Mouse (Mus musculus) gastrocnemius, adult 2 months (tissue): Measurements from ENCODE around the gene Tenm3. TPM values are rescaled to one million over a fixed set of nuclear protein-coding genes. Genes with fewer than 3 reads are reported as not detected.

Experiments used
- DNase-seq: peaks from one replicate; pipeline ENCODE4 v3.0.0; 2022
- H3K27ac ChIP-seq: fragments of 200-600 bp; 2 replicates; pipeline ENCODE4 v1.8.1; 2022; ENCODE audit warnings: mild to moderate bottlenecking
- H3K4me3 ChIP-seq: fragments of 200-600 bp; 2 replicates; pipeline ENCODE4 v1.8.1; 2022; ENCODE audit warnings: mild to moderate bottlenecking, moderate library complexity
- CTCF ChIP-seq: fragments of 200-600 bp; IDR thresholded peaks from 2 replicates; pipeline ENCODE4 v1.8.1; 2022; ENCODE audit warnings: antibody characterized with exemption, mild to moderate bottlenecking, moderate library complexity
- intact Hi-C: fragments of 180-260 bp; cut with DNase I; formaldehyde crosslinking; loops from one replicate; pipeline ENCODE4 v1.15.1; 2025
- total RNA-seq, 2 experiments: library from RNA; stranded (reverse); gene quantifications; 2 replicates each; pipeline ENCODE4 v1.2.3; 2021

Tenm3 gene
- total RNA-seq, 2 experiments from 2014 or later: 10.0 to 13.7 TPM

DNA sequence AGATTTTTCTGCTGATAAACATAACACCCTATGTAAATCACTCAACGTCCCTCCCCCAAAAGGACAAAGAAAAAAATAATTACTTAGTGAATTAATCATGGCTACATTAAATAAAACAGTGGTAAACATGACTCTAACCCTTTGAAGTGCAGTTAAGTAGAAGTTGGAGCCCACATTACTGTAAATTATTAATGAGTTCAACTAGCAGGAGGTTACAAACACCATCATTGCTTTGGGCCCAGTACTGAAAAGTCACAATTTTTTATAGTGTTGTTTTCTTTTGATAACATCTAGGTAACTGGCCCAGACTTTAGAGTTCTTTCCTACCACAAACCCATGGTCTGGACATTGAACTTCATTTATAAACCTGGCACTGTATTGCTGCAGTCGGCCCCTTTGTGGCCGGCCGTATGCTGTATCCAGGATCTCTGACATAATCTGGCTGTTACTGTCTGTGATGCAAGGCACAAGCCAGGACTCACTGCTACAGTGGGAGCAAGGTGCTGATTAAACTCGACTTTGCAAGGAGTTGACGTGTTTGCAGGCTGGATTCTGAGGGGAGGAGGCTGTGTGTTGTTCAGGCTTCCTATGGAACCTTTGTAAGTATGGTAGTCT is 602.7 kb downstream of the Tenm3 start:
- no peak for TF ChIP-seq CTCF
- Histone ChIP-seq H3K4me3 (no peak overlapping the region), H3K27ac (no peak overlapping the region)
- intact Hi-C loops: no loop called here
- no peak for DNase-seq

DNA sequence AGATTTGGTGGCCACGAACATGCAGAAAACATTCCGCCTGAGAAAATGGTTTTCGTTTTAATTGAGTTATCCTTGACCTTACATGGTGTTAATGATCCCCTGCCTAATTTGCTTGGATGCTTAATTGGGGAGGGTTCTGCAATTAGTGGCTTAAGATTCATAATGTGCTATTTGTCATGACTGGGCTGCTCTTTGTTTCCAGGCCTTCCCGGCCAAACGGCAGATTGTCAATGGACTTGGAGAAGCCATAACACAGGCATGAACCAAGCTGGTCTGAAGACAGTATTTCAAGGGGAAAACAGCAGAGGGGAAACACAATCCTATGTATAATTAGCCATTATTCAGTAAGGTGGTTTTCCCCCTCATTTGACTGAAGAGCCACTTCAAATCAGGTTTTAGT is 606.8 kb downstream of the Tenm3 start:
- Histone ChIP-seq H3K4me3 (no peak overlapping the region), H3K27ac (no peak overlapping the region)
- intact Hi-C loops: no loop called here
- no peak for TF ChIP-seq CTCF
- no peak for DNase-seq

DNA sequence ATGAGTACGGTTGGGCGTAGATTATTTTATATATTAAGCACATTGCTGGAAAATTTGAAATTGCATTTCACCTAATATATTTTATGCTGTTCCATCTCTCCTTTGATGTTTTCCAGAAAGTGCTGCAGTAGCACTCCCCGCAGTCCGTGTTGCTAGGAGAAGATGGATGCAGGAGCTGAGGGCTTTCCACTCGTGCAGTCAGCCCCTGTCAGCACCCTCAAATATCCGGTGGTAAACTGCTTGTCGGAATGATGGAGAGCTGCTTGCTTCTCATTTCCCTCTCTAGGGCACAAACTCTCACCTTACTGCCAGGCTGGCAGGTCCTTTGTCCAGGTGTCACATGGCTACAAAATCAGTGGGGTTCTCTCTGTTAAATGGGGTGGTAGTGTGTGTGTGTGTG is 610.8 kb downstream of the Tenm3 start:
- Histone ChIP-seq H3K27ac (no peak overlapping the region), H3K4me3 (no peak overlapping the region)
- no peak for DNase-seq
- intact Hi-C loops: no loop called here
- TF ChIP-seq CTCF: no peak

DNA sequence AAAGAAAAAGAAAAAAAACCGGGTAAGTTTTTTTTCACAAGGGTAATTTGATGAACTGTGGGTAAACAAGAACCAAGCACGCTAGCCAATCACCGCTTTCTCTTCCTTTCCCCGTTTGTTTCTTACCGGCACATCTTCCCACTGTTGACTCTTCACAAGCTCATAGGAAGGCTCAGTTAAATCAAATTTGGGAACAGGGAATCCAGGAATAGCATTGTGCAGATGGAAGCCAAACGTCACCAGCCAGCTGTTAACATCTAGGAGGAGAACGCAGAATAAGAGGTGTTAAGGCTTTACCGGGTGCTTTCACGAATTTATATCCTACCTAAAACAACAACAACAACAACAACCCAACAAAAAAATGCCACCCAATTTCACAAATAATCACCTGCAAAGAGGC is 611.9 kb downstream of the Tenm3 start:
- no peak for TF ChIP-seq CTCF
- intact Hi-C loops: no loop called here
- H3K27ac ChIP-seq: no peak overlapping the region
- no peak overlapping the region for H3K4me3 ChIP-seq
- DNase-seq: no peak

GRCm38 (mm10) chr8:48231389-48231788 is 612.4 kb downstream of the Tenm3 start:
- Histone ChIP-seq H3K27ac (no peak overlapping the region), H3K4me3 (no peak overlapping the region)
- intact Hi-C loops: no loop called here
- TF ChIP-seq CTCF: no peak
- no peak for DNase-seq

DNA sequence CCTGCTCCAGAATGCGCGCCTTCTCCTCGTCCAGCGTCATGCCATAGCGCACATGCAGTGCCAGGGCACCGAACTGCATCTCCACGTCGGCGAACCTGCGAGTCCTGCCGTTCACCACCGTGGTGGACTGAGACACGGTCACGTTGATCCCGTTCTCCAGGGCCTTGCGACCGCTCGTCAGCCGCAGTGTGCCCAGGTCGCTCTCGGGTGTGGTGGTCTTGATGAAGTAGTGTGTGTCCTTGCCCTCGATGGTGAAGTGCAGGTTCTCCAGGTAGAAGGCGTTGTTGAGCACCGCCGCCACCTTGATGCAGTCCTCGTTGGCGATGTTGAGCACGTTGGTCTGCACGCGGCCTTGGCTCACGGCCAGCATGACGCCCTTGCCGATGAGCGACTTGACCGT is 615.1 kb downstream of the Tenm3 start:
- intact Hi-C loops: no loop called here
- H3K4me3 ChIP-seq: no peak overlapping the region
- no peak overlapping the region for H3K27ac ChIP-seq
- no peak for DNase-seq
- TF ChIP-seq CTCF: no peak

DNA sequence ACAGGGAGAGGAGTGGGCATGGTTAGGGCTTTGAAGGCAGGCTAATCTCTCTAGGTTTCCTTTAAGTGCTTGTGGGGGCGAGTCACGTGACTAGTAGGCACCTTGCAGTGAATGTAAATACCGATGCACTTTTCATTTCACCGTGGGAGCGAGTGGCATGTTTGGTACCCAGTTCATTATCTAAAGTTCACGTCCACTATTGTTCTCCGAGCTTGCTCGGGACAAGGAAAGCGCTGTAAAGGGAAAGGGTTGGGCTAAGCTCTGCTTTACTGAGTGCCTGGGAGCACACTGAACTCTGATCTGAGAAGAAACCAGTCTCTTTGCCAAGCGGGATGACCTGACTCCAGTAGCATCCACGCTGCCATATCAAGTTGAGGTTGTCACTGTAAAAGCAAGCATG is 619.0 kb downstream of the Tenm3 start:
- intact Hi-C loops: loop anchor here (5.0 kb wide), 1 partner anchor 813 kb away; no protein-coding TSS in a partner anchor
- Histone ChIP-seq H3K4me3 (no peak overlapping the region), H3K27ac (no peak overlapping the region)
- TF ChIP-seq CTCF: no peak
- no peak for DNase-seq

- intact Hi-C loops: loop anchor here (1.0 to 5.0 kb wide), 2 partner anchors 305 to 815 kb away; no protein-coding TSS in a partner anchor
- H3K27ac ChIP-seq: peak overlapping the region; percentile 44; the same call in 1 of the 2 replicates
- peak overlapping the region; percentile 70 for H3K4me3 ChIP-seq
- DNase-seq: peak; percentile 90
- TF ChIP-seq CTCF: peak; percentile 95
These were observed 621.4 kb downstream of the Tenm3 start for GRCm38 (mm10) chr8:48222429-48222769.

DNA sequence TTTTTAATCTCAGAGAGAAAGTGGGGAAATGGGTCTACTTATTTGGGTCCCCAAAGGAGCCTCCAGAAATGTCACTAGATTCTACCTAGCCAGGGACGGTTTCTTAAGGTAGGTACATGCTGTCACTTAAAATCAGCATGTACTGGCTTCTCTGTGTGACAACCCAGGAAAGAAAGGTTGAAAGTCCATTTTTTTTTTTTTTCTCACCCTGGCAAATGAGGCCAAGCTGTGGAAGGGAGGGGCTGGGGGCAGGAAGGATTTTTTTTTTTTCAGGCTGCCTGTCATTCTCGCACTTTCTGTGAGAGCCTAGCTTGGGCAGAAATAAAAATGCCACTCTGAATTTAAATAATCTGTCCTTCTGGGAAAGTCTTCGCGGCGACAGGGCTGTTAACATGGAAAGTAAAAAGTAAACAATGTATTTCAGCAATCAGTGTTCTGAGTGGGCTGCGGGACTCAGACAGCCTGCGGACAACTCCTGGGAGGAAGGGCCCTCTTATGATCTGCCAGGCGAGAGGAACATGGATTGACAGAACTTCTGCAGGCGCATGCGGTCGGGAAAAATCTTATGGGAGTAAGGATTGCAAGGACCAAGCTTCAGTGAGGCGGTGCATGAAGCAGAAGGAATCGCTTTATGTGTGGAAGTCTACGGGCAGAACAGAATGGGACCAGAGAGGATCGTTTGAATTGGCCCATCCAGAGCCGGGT is 621.9 kb downstream of the Tenm3 start:
- intact Hi-C loops: loop anchor here (1.0 to 5.0 kb wide), 2 partner anchors 305 to 815 kb away; no protein-coding TSS in a partner anchor

GRCm38 (mm10) chr8:48221304-48221703 is 622.4 kb downstream of the Tenm3 start:
- Histone ChIP-seq H3K4me3 (no peak overlapping the region), H3K27ac (no peak overlapping the region)
- TF ChIP-seq CTCF: no peak
- intact Hi-C loops: loop anchor here (5.0 kb wide), 1 partner anchor 816 kb away; no protein-coding TSS in a partner anchor
- no peak for DNase-seq

More for the DNA sequence above, 621.9 kb downstream of the Tenm3 start:
- peak overlapping the region; percentile 44; the same call in 1 of the 2 replicates for H3K27ac ChIP-seq
- H3K4me3 ChIP-seq: peak overlapping the region; percentile 70
- DNase-seq: peak; percentile 30
- TF ChIP-seq CTCF: no peak

DNA sequence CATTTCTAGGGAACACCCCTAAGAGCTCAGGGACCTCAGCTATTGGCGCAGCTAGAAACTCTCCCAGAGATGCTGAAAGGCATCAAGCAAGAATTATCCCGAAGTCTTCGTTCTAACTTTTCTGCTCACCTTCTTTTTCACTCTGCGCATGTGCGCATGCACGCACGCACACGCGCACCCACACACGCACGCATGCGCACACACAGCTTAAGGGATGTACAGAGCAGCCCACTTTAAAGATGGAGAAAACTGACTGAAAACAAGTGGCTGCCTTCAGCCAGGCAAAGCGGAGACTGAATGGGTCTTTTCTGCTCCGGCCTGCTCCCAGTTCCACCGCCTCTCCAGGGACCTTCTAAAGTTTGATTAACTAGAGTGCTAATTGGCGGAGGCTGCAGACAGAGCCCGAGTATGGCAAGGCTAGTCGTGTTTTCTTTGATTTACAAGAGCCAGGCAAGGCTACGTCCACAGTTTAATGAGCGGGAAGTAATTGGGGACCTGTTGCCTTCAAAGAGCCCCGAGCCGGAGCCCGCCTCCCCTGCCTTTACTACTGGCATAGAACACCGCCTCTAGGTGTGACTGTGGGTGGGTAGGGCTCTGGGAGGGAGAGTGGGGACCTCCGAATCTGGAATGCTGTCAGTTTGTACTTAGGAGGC is 623.1 kb downstream of the Tenm3 start:
- DNase-seq: no peak
- H3K4me3 ChIP-seq: no peak overlapping the region
- intact Hi-C loops: loop anchor here (5.0 kb wide), 1 partner anchor 817 kb away; no protein-coding TSS in a partner anchor
- TF ChIP-seq CTCF: no peak
- H3K27ac ChIP-seq: no peak overlapping the region

- Histone ChIP-seq H3K27ac (no peak overlapping the region), H3K4me3 (peak overlapping the region; percentile 49)
- DNase-seq: peak; percentile 61
- no peak for TF ChIP-seq CTCF
- intact Hi-C loops: no loop called here
These were observed 628.7 kb downstream of the Tenm3 start for GRCm38 (mm10) chr8:48215071-48215501.

DNA sequence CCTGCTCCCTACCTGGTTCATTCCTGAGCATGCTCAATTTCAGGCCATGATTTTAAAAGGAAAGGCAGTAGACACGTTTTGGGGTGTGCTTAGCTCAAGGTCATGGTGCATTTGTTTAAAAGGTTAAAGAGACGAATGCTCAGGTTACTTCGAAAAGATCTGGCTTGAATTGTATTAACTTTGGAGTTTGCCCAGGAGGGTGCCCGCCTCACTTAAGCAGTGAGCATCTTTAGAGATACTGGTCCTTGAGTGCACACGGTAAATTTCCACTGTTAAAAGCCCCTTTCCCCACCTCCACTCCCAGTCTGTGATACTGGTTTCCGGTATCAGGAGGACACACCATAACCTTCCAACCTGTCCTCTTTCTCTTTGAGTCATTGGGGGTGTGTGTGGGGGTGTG is 629.4 kb downstream of the Tenm3 start:
- Histone ChIP-seq H3K27ac (no peak overlapping the region), H3K4me3 (no peak overlapping the region)
- DNase-seq: no peak
- intact Hi-C loops: no loop called here
- no peak for TF ChIP-seq CTCF
